23 mouse cellular contexts compared by ENCODE assay signal in the genomic region with DNA sequence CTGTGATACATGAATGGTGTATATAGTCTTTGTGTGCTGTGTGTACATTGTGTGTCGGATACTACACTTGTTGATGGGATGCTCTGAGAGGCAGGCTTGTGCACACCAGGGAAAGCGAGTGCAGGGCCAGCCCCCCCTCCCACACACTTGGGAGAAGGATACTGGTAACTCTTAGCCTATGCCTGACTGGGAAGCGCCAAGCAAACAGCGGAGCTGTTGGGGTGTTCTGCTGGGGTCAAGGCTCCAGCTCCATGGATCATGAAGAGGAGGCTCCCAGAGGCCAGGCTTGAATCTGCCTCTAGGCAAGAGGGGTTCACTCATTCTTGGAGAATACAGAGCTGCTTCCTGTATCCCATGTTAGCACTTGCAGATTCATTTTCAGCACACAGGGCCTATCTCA. TPM values are rescaled to one million over a fixed set of nuclear protein-coding genes. Genes with fewer than 3 reads are reported as not detected.
DNase-seq lines count a peak whose midpoint lies in the region; ATAC-seq lines count a peak whose summit lies in the region.
"Had no signal": no experiment of that assay in that cellular context is flagged by ENCODE, and none has a peak within 500 bp of the region (broad histone marks: within the 10 kb centered on the region; RNA-seq: fewer than 3 reads in every experiment).

No protein-coding gene starts in this region.

- 79% methylated on average over 4 of the region's 4 CpGs for WGBS in forebrain, embryonic 10.5 days
- WGBS in forebrain, embryonic 15.5 days: 85% methylated on average over 4 of the region's 4 CpGs
- WGBS in lung, embryonic 15.5 days: 74% methylated on average over 4 of the region's 4 CpGs
- WGBS in heart, embryonic 10.5 days: 88% methylated on average over 4 of the region's 4 CpGs

- H3K4me2 ChIP-seq in forebrain, embryonic 15.5 days (replicated peaks): no peak overlapping the region
- H3K4me2 ChIP-seq in lung, embryonic 15.5 days: no peak overlapping the region
- H3K4me2 ChIP-seq: hindbrain, embryonic 15.5 days had no signal

- no peaks in the 10 kb centered on the region; the same call in 1 of the 2 replicates for H3K9me3 ChIP-seq in forebrain, embryonic 10.5 days
- no peaks in the 10 kb centered on the region for H3K9me3 ChIP-seq in forebrain, embryonic 15.5 days
- H3K9me3 ChIP-seq in lung, embryonic 15.5 days: no peaks in the 10 kb centered on the region
- no peaks in the 10 kb centered on the region for H3K9me3 ChIP-seq in heart, embryonic 10.5 days
- H3K9me3 ChIP-seq: hindbrain, embryonic 15.5 days had no signal

- H3K4me1 ChIP-seq in forebrain, embryonic 10.5 days: peaks cover 27% of the 10 kb centered on the region
- H3K4me1 ChIP-seq in forebrain, embryonic 15.5 days: 0 out of 2 replicates have a peak, but pooled peaks cover 8% of the 10 kb centered on the region
- H3K4me1 ChIP-seq in lung, embryonic 15.5 days: peaks cover 16% of the 10 kb centered on the region
- H3K4me1 ChIP-seq in heart, embryonic 10.5 days: peaks cover 6% of the 10 kb centered on the region; the same call in 1 of the 2 replicates
- H3K4me1 ChIP-seq: hindbrain, embryonic 15.5 days; megakaryocyte, embryonic 14.5 days had no signal

- DNase-seq in forebrain, embryonic 10.5 days (ENCODE audit: extremely low spot score, low spot score): no peak
- DNase-seq in lung, postnatal 25 days (ENCODE audit: low spot score): no peak
- no peak for DNase-seq in cerebellum, adult 9-10 months
- DNase-seq in heart, embryonic 10.5 days (ENCODE audit: low spot score): no peak
- DNase-seq: adrenal gland, postnatal 10 days; cerebellum, postnatal 10 days; gastrocnemius, adult 2 months; heart, adult 11 months; heart, postnatal 36 days; kidney, adult 2 months; liver, postnatal 0 days; lung, postnatal 14 days; midbrain, embryonic 14.5 days; right cerebral cortex, postnatal 25 days; thymus, postnatal 14 days had no signal

- no peak overlapping the region for H3K4me3 ChIP-seq in forebrain, embryonic 10.5 days
- no peak overlapping the region for H3K4me3 ChIP-seq in forebrain, embryonic 15.5 days
- no peak overlapping the region for H3K4me3 ChIP-seq in lung, embryonic 15.5 days
- no peak overlapping the region for H3K4me3 ChIP-seq in heart, embryonic 10.5 days
- H3K4me3 ChIP-seq: gastrocnemius, adult 2 months; hindbrain, embryonic 15.5 days; megakaryocyte, embryonic 14.5 days; myocyte had no signal

- H3K36me3 ChIP-seq in forebrain, embryonic 10.5 days (replicated peaks): no peaks in the 10 kb centered on the region
- no peaks in the 10 kb centered on the region for H3K36me3 ChIP-seq in forebrain, embryonic 15.5 days
- H3K36me3 ChIP-seq in lung, embryonic 15.5 days: no peaks in the 10 kb centered on the region
- H3K36me3 ChIP-seq in heart, embryonic 10.5 days: no peaks in the 10 kb centered on the region
- H3K36me3 ChIP-seq: hindbrain, embryonic 15.5 days had no signal

- no peaks in the 10 kb centered on the region for H3K27me3 ChIP-seq in forebrain, embryonic 10.5 days (ENCODE audit: poor library complexity, severe bottlenecking)
- H3K27me3 ChIP-seq in forebrain, embryonic 15.5 days: no peaks in the 10 kb centered on the region
- H3K27me3 ChIP-seq in lung, embryonic 15.5 days: no peaks in the 10 kb centered on the region
- H3K27me3 ChIP-seq in heart, embryonic 10.5 days (ENCODE audit: insufficient read depth, poor library complexity, severe bottlenecking): no peaks in the 10 kb centered on the region
- H3K27me3 ChIP-seq: hindbrain, embryonic 15.5 days; Patski had no signal

- H3K9ac ChIP-seq in forebrain, embryonic 15.5 days (replicated peaks): no peak overlapping the region
- H3K9ac ChIP-seq in lung, embryonic 15.5 days: no peak overlapping the region
- H3K9ac ChIP-seq: hindbrain, embryonic 15.5 days; liver, postnatal 0 days had no signal

- no peak for ATAC-seq in forebrain, embryonic 15.5 days (replicated peaks)
- no peak for ATAC-seq in lung, embryonic 15.5 days (ENCODE audit: borderline replicate concordance, extremely low read depth, low FRiP score, low TSS enrichment)
- ATAC-seq in granulocyte monocyte progenitor cell, adult 5-6 weeks (replicated peaks; ENCODE audit: poor library complexity, severe bottlenecking): 0 out of 2 replicates have a peak, but pooled peaks have one; percentile 9
- ATAC-seq: CD4-positive, CD25-positive, alpha-beta regulatory T cell, adult 4 months; liver, postnatal 0 days; Patski had no signal

- peak overlapping the region; percentile 74 for H3K27ac ChIP-seq in forebrain, embryonic 10.5 days
- H3K27ac ChIP-seq in forebrain, embryonic 15.5 days (replicated peaks): no peak overlapping the region
- 0 out of 2 replicates have a peak overlapping the region, but pooled peaks have one; percentile 29 for H3K27ac ChIP-seq in lung, embryonic 15.5 days
- no peak overlapping the region for H3K27ac ChIP-seq in heart, embryonic 10.5 days
- H3K27ac ChIP-seq: hindbrain, embryonic 15.5 days had no signal

RNA-seq across cellular contexts. Expression of gene Nxnl2, which starts 50.1 kb away (rescaled TPM):
- polyA plus RNA-seq in forebrain, embryonic 10.5 days (2016; fragmentation: Nextera tagmentation; extraction: Ambion mirVana): 0.49 and 0.56 TPM in 2 replicates
- polyA plus RNA-seq in forebrain, embryonic 15.5 days (2015; fragmentation: Nextera tagmentation; extraction: Ambion mirVana): 0.97 and 1.4 TPM in 2 replicates
- polyA plus RNA-seq in lung, embryonic 15.5 days (2015; fragmentation: Nextera tagmentation; extraction: Ambion mirVana): 2.8 and 3.3 TPM in 2 replicates
- not detected in 2 replicates for total RNA-seq in granulocyte monocyte progenitor cell, adult 5-6 weeks (2014; fragmentation: Nextera tagmentation)
- not detected in 2 replicates for total RNA-seq in granulocyte monocyte progenitor cell, adult 5-6 weeks (2017)
- 0.26 and 0.53 TPM in 2 replicates for polyA plus RNA-seq in heart, embryonic 10.5 days (2016; fragmentation: Nextera tagmentation; extraction: Ambion mirVana)
- polyA plus RNA-seq: myocyte had no signal

Comparison
In these comparisons a context has a peak if more than half of its experiments do, and no peak if none do; other contexts are left out.
1. H3K27ac ChIP-seq: peak in forebrain, embryonic 10.5 days (single experiment) and lung, embryonic 15.5 days (single experiment); none in forebrain, embryonic 15.5 days (single experiment) and heart, embryonic 10.5 days (single experiment).